Mouse (Mus musculus): Measurements from ENCODE around the gene Gpr88. TPM values are rescaled to one million over a fixed set of nuclear protein-coding genes. Genes with fewer than 3 reads are reported as not detected.
A peak's percentile ranks its signal among the peaks of the same experiment; 100 is the strongest.

Gene Gpr88
- polyA plus RNA-seq, 1 experiment from 2014 or later, result 0.94 TPM

GRCm38 (mm10) chr3:116283996-116284395, 30.7 kb upstream of the Gpr88 start:
- 60% methylated on average over 2 of the region's 2 CpGs for WGBS
- no peak overlapping the region for H3K4me2 ChIP-seq (ENCODE audit: low read depth, low read length)
- H3K4me1 ChIP-seq (ENCODE audit: control insufficient read depth, insufficient read depth, low read length), result no peaks in the 10 kb centered on the region
- H3K4me3 ChIP-seq (replicated peaks; ENCODE audit: low read length), result no peak overlapping the region
- no peak overlapping the region for H3K9ac ChIP-seq (ENCODE audit: low read length)
- no peaks in the 10 kb centered on the region for H3K27me3 ChIP-seq (ENCODE audit: control insufficient read depth, insufficient read depth, low read length)
- H3K9me3 ChIP-seq (replicated peaks; ENCODE audit: control insufficient read depth, low read length), result no peaks in the 10 kb centered on the region
- peaks cover 3% of the 10 kb centered on the region; the same call in 1 of the 2 replicates for H3K36me3 ChIP-seq (ENCODE audit: control insufficient read depth, insufficient read depth, low read length)
- no peak overlapping the region for H3K27ac ChIP-seq (ENCODE audit: low read length)
- no peak for ATAC-seq (ENCODE audit: insufficient read depth, low FRiP score)

- H3K9ac ChIP-seq (ENCODE audit: low read length), result no peak overlapping the region
- H3K27ac ChIP-seq (ENCODE audit: low read length), result no peak overlapping the region
- 92% methylated on average over 6 of the region's 6 CpGs for WGBS
- H3K9me3 ChIP-seq (replicated peaks; ENCODE audit: control insufficient read depth, low read length), result no peaks in the 10 kb centered on the region
- peaks cover 3% of the 10 kb centered on the region; the same call in 1 of the 2 replicates for H3K36me3 ChIP-seq (ENCODE audit: control insufficient read depth, insufficient read depth, low read length)
- H3K4me2 ChIP-seq (ENCODE audit: low read depth, low read length), result no peak overlapping the region
- H3K4me3 ChIP-seq (replicated peaks; ENCODE audit: low read length), result no peak overlapping the region
- H3K4me1 ChIP-seq (ENCODE audit: control insufficient read depth, insufficient read depth, low read length), result no peaks in the 10 kb centered on the region
- no peak for ATAC-seq (ENCODE audit: insufficient read depth, low FRiP score)
- no peaks in the 10 kb centered on the region for H3K27me3 ChIP-seq (ENCODE audit: control insufficient read depth, insufficient read depth, low read length)
Measured at GRCm38 (mm10) chr3:116281663-116282062, 28.4 kb upstream of the Gpr88 start.

- H3K4me1 ChIP-seq (ENCODE audit: control insufficient read depth, insufficient read depth, low read length), result no peaks in the 10 kb centered on the region
- no peak overlapping the region for H3K4me2 ChIP-seq (ENCODE audit: low read depth, low read length)
- H3K36me3 ChIP-seq (ENCODE audit: control insufficient read depth, insufficient read depth, low read length), result peaks cover 3% of the 10 kb centered on the region; the same call in 1 of the 2 replicates
- no peak overlapping the region for H3K4me3 ChIP-seq (replicated peaks; ENCODE audit: low read length)
- no peak overlapping the region for H3K9ac ChIP-seq (ENCODE audit: low read length)
- ATAC-seq (ENCODE audit: insufficient read depth, low FRiP score), result no peak
- H3K27me3 ChIP-seq (ENCODE audit: control insufficient read depth, insufficient read depth, low read length), result no peaks in the 10 kb centered on the region
- H3K9me3 ChIP-seq (replicated peaks; ENCODE audit: control insufficient read depth, low read length), result no peaks in the 10 kb centered on the region
- H3K27ac ChIP-seq (ENCODE audit: low read length), result no peak overlapping the region
- WGBS, result 83% methylated on average over 8 of the region's 8 CpGs
Measured at GRCm38 (mm10) chr3:116277146-116277545, 23.8 kb upstream of the Gpr88 start.

- WGBS, result 69% methylated on average over 6 of the region's 6 CpGs
- Histone ChIP-seq H3K9me3 (replicated peaks; ENCODE audit: control insufficient read depth, low read length) (no peaks in the 10 kb centered on the region), H3K27ac (ENCODE audit: low read length) (no peak overlapping the region), H3K4me2 (ENCODE audit: low read depth, low read length) (no peak overlapping the region), H3K9ac (ENCODE audit: low read length) (no peak overlapping the region), H3K4me3 (replicated peaks; ENCODE audit: low read length) (no peak overlapping the region), H3K27me3 (ENCODE audit: control insufficient read depth, insufficient read depth, low read length) (no peaks in the 10 kb centered on the region), H3K4me1 (ENCODE audit: control insufficient read depth, insufficient read depth, low read length) (no peaks in the 10 kb centered on the region), H3K36me3 (ENCODE audit: control insufficient read depth, insufficient read depth, low read length) (no peaks in the 10 kb centered on the region)
- no peak for ATAC-seq (ENCODE audit: insufficient read depth, low FRiP score)
Measured at GRCm38 (mm10) chr3:116271679-116272078, 18.4 kb upstream of the Gpr88 start.

- H3K36me3 ChIP-seq (ENCODE audit: control insufficient read depth, insufficient read depth, low read length), result no peaks in the 10 kb centered on the region
- no peaks in the 10 kb centered on the region for H3K9me3 ChIP-seq (replicated peaks; ENCODE audit: control insufficient read depth, low read length)
- 0 out of 2 replicates have a peak overlapping the region, but pooled peaks have one; percentile 29 for H3K27ac ChIP-seq (ENCODE audit: low read length)
- WGBS, result 89% methylated on average over 2 of the region's 2 CpGs
- H3K4me3 ChIP-seq (replicated peaks; ENCODE audit: low read length), result no peak overlapping the region
- no peaks in the 10 kb centered on the region for H3K27me3 ChIP-seq (ENCODE audit: control insufficient read depth, insufficient read depth, low read length)
- no peak overlapping the region for H3K9ac ChIP-seq (ENCODE audit: low read length)
- no peak overlapping the region for H3K4me2 ChIP-seq (ENCODE audit: low read depth, low read length)
- peak; percentile 73 for ATAC-seq (ENCODE audit: insufficient read depth, low FRiP score)
- H3K4me1 ChIP-seq (ENCODE audit: control insufficient read depth, insufficient read depth, low read length), result no peaks in the 10 kb centered on the region
Measured at GRCm38 (mm10) chr3:116267036-116267654, 13.8 kb upstream of the Gpr88 start.

GRCm38 (mm10) chr3:116266360-116266759, 13.1 kb upstream of the Gpr88 start:
- 53% methylated on average over 3 of the region's 3 CpGs for WGBS
- H3K36me3 ChIP-seq (ENCODE audit: control insufficient read depth, insufficient read depth, low read length), result no peaks in the 10 kb centered on the region
- H3K27me3 ChIP-seq (ENCODE audit: control insufficient read depth, insufficient read depth, low read length), result no peaks in the 10 kb centered on the region
- H3K9ac ChIP-seq (ENCODE audit: low read length), result no peak overlapping the region
- H3K4me2 ChIP-seq (ENCODE audit: low read depth, low read length), result no peak overlapping the region
- H3K27ac ChIP-seq (ENCODE audit: low read length), result peak overlapping the region; percentile 17; the same call in 1 of the 2 replicates
- no peak overlapping the region for H3K4me3 ChIP-seq (replicated peaks; ENCODE audit: low read length)
- ATAC-seq (ENCODE audit: insufficient read depth, low FRiP score), result no peak
- H3K4me1 ChIP-seq (ENCODE audit: control insufficient read depth, insufficient read depth, low read length), result no peaks in the 10 kb centered on the region
- no peaks in the 10 kb centered on the region for H3K9me3 ChIP-seq (replicated peaks; ENCODE audit: control insufficient read depth, low read length)

- H3K27me3 ChIP-seq (ENCODE audit: control insufficient read depth, insufficient read depth, low read length), result no peaks in the 10 kb centered on the region
- no peak overlapping the region for H3K4me2 ChIP-seq (ENCODE audit: low read depth, low read length)
- no peaks in the 10 kb centered on the region for H3K9me3 ChIP-seq (replicated peaks; ENCODE audit: control insufficient read depth, low read length)
- no peak overlapping the region for H3K27ac ChIP-seq (ENCODE audit: low read length)
- no peak overlapping the region for H3K4me3 ChIP-seq (replicated peaks; ENCODE audit: low read length)
- H3K36me3 ChIP-seq (ENCODE audit: control insufficient read depth, insufficient read depth, low read length), result no peaks in the 10 kb centered on the region
- no peak for ATAC-seq (ENCODE audit: insufficient read depth, low FRiP score)
- no peak overlapping the region for H3K9ac ChIP-seq (ENCODE audit: low read length)
- H3K4me1 ChIP-seq (ENCODE audit: control insufficient read depth, insufficient read depth, low read length), result no peaks in the 10 kb centered on the region
- 88% methylated on average over 1 of the region's 1 CpGs for WGBS
Measured at GRCm38 (mm10) chr3:116263977-116264376, 10.7 kb upstream of the Gpr88 start.

- WGBS, result 85% methylated on average over 5 of the region's 5 CpGs
- Histone ChIP-seq H3K27me3 (ENCODE audit: control insufficient read depth, insufficient read depth, low read length) (no peaks in the 10 kb centered on the region), H3K36me3 (ENCODE audit: control insufficient read depth, insufficient read depth, low read length) (no peaks in the 10 kb centered on the region), H3K9ac (ENCODE audit: low read length) (no peak overlapping the region), H3K9me3 (replicated peaks; ENCODE audit: control insufficient read depth, low read length) (no peaks in the 10 kb centered on the region), H3K27ac (ENCODE audit: low read length) (no peak overlapping the region), H3K4me2 (ENCODE audit: low read depth, low read length) (no peak overlapping the region), H3K4me1 (ENCODE audit: control insufficient read depth, insufficient read depth, low read length) (no peaks in the 10 kb centered on the region), H3K4me3 (replicated peaks; ENCODE audit: low read length) (no peak overlapping the region)
- ATAC-seq (ENCODE audit: insufficient read depth, low FRiP score), result no peak
Measured at GRCm38 (mm10) chr3:116263061-116263460, 9.8 kb upstream of the Gpr88 start.

GRCm38 (mm10) chr3:116256104-116256503, 2.8 kb upstream of the Gpr88 start:
- H3K4me2 ChIP-seq (ENCODE audit: low read depth, low read length), result no peak overlapping the region
- H3K27me3 ChIP-seq (ENCODE audit: control insufficient read depth, insufficient read depth, low read length), result peaks cover 16% of the 10 kb centered on the region
- WGBS, result 60% methylated on average over 5 of the region's 5 CpGs
- no peak overlapping the region for H3K27ac ChIP-seq (ENCODE audit: low read length)
- H3K9me3 ChIP-seq (replicated peaks; ENCODE audit: control insufficient read depth, low read length), result no peaks in the 10 kb centered on the region
- no peak overlapping the region for H3K9ac ChIP-seq (ENCODE audit: low read length)
- no peaks in the 10 kb centered on the region for H3K36me3 ChIP-seq (ENCODE audit: control insufficient read depth, insufficient read depth, low read length)
- no peak for ATAC-seq (ENCODE audit: insufficient read depth, low FRiP score)
- no peak overlapping the region for H3K4me3 ChIP-seq (replicated peaks; ENCODE audit: low read length)
- H3K4me1 ChIP-seq (ENCODE audit: control insufficient read depth, insufficient read depth, low read length), result peaks cover 20% of the 10 kb centered on the region
